Mouse (Mus musculus) forelimb bud, embryonic 11.5 days (tissue): ENCODE measurements around the gene Plcg1.

Experiments used
- DNase-seq: peaks from one replicate; pipeline ENCODE4 v3.0.0-alpha.2; 2012; ENCODE audit warnings: low read depth, low spot score

Gene Plcg1

GRCm38 (mm10) chr2:160731117-160731838 is at the start of gene Plcg1:
Gene Plcg1 (plus strand): TSS chr2:160731300.
- peak; percentile 90 for DNase-seq

GRCm38 (mm10) chr2:160700271-160700670 is 30.8 kb upstream of the Plcg1 start:
- no peak for DNase-seq

DNA sequence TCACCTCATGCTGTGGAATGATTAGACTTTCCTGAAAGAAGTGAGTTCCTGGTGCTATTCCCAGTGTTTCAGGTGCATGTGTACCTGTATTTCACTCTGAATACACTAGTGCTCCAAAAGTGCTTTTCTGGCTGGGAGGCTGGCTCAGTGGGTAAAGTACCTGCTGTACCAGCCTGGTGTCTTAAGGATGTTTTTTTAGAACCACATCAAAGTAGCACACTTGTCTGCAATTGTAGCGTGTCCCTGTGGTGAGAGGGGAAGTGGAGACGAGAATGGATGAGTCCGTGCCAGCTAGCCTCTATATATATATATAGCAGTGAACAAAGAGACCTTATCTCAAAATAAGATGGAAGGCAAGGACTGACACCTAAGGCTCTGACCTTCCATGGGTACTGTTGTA is 29.5 kb upstream of the Plcg1 start:
- no peak for DNase-seq

DNA sequence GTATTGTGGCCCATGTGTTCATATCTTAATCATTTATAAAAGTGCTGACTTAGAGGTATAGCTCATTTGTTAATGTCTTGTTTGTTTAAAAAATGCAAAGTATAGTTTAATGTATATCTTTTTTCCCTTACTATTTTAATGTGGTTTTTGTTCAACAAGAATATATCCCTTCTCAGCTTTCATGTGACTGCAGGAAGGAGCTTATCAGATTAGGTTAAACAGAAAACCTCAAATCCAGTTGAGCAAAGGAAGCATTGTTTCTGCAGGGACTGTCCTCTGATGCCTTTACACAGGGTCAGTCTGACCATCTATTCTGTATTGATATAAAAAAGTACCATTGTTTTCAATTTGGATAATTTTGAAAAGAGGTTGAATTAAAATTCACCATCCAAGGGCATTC is 28.3 kb upstream of the Plcg1 start:
- DNase-seq = no peak

GRCm38 (mm10) chr2:160707673-160708072 is 23.4 kb upstream of the Plcg1 start:
- DNase-seq = no peak

- no peak for DNase-seq
Measured at GRCm38 (mm10) chr2:160715463-160716030, 15.6 kb upstream of the Plcg1 start.

GRCm38 (mm10) chr2:160717269-160717668 is 13.8 kb upstream of the Plcg1 start:
- peak; percentile 51 for DNase-seq

- DNase-seq = no peak
Measured at GRCm38 (mm10) chr2:160718811-160719210, 12.3 kb upstream of the Plcg1 start.

DNA sequence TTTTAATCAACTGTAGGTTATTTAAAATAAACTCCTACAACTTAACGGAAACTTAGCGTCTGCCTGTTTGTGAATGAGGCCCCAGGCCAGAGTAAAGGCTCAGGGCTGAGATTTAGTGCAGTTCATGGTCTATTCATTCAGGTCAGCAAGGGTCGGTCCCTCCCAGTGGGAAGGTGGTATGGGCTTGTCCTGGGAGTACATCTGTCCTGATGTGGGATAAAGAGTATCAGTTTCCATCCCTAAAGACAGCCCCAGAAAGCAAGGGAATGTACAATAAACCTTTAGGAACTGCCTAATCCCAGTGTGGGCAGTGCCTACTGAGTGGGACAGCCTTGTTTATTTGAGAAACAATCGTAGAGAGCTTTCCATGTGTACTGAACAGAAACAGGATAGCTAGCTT is 8.4 kb upstream of the Plcg1 start:
- no peak for DNase-seq

GRCm38 (mm10) chr2:160723613-160724375 is 7.3 kb upstream of the Plcg1 start:
- no peak for DNase-seq

GRCm38 (mm10) chr2:160724536-160724935 is 6.6 kb upstream of the Plcg1 start:
- DNase-seq = no peak

GRCm38 (mm10) chr2:160725877-160726864 is 4.9 kb upstream of the Plcg1 start:
- no peak for DNase-seq

- DNase-seq = no peak
Measured at GRCm38 (mm10) chr2:160728972-160729371, 2.1 kb upstream of the Plcg1 start.

DNA sequence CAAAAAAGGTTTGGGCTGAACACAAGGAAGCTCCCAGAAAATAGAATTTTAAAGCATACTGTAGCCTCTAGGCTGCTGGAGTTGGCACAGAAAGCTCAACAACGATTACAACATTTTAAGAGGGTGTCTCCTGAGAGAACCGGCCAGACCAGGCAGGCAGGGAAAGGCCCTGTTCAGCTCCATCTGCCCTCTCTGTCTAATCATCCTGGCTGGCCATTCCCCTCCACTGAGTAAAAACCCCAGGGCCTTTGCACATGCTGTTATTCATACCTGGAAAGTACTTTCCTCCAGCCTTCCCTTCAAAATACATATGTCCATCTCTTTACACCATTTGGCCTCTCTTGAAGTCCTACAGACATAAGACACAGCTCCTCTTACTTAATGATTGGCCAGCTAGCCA is 1.7 kb upstream of the Plcg1 start:
- DNase-seq = no peak

DNA sequence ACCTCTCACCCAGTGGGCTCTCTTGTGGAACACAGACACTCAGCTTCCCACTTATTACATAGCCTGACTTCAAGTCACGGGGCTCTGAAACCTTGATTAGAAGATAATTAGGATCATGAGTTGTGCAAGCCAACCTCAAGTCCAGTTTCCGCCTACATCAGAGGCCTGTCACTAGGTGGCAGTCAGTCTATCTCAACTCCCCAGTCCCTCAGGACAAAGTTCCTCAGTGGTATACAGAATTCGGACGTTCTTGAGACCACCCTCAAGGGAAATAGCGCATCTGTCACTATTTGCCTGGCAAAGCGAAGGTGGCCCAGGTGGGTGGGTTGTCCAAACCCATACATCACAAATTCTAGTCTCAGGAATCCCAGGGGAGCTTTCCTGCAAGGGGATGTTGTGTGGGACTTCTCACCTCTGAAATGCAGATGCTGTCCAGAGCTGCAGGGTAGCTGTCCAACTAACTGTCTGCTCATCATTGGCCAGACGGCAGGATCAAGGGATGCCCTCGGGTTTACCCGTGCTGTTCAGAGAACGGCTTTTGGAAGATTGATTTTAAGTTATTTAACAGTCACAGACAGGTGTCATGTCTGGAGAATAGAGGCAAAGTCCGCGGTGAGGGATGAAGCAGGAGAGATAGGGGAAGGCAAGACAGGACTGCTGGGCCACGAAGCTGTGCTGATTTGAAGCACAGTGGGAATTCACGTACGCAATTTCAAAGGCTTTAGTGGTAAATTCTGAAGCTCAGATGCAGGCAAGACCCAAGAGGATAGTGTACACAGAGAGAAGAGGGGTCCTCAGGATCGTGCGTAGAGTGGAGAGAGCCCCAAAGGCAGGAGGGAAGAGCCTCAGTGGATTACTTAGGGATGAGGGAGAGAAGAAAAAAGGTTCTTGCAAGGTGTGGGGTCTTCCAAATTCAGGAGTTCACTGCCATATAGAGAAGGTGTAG is 976 bp upstream of the Plcg1 start:
- no peak for DNase-seq

GRCm38 (mm10) chr2:160730797-160731116 is 343 bp upstream of the Plcg1 start:
- no peak for DNase-seq

GRCm38 (mm10) chr2:160731839-160732261 is 750 bp downstream of the Plcg1 start:
- peak; percentile 54 for DNase-seq

DNA sequence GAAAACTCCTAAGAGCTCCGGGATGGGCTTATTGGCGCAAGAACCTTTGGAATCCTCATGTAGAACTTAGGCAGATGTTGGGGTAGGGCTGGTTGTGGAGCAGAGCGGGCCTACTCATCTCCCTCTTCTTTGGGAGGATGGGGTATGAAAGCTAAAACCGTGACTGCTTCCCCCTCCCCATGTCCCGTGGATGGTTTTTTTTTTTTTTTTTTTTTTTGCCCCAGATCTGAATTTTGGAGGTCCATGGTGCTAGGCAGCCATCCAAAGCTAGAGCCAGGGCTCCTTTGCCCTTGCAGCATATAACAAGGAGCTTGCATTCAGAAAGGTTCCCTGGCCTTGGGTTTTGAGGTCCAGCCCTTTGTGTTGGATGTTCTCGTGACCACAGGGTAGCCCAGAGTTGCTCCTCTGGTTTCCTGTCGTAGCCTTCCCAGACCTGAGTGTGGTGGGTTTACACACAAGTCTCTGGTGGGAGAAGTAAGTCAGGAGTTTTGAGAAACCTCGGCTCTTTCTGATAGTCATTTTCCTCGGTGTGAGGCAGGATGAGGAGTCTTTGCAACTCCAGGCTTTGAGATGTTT is 1.4 kb downstream of the Plcg1 start:
- no peak for DNase-seq

GRCm38 (mm10) chr2:160733131-160733531 is 2.0 kb downstream of the Plcg1 start:
- DNase-seq = no peak

DNA sequence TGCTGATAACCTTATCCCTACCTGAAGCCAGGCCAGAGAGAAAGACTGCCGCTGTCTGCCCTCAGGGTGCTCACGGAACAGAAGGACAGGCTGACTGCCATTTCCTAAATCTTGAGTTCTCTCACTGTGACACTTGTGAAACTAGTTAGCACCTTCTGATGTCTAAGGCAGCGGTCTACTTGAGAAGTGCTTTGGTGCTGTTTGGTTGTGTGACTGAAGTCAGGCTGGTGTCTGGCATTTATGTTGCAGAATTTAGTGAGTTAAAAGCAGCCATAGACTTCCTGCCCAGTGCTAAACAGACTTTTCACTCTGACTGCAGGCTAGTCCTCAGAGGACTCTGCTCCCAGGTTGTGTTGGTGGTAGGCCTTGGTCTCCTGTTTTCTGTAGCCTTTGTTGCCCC is 3.2 kb downstream of the Plcg1 start:
- no peak for DNase-seq
